Mouse (Mus musculus): Measurements from ENCODE around the gene Rimbp2. TPM values are rescaled to one million over a fixed set of nuclear protein-coding genes. Genes with fewer than 3 reads are reported as not detected.

Gene Rimbp2
- total RNA-seq, 4 experiments from 2014 or later = 0.12 TPM; not detected in 3

DNA sequence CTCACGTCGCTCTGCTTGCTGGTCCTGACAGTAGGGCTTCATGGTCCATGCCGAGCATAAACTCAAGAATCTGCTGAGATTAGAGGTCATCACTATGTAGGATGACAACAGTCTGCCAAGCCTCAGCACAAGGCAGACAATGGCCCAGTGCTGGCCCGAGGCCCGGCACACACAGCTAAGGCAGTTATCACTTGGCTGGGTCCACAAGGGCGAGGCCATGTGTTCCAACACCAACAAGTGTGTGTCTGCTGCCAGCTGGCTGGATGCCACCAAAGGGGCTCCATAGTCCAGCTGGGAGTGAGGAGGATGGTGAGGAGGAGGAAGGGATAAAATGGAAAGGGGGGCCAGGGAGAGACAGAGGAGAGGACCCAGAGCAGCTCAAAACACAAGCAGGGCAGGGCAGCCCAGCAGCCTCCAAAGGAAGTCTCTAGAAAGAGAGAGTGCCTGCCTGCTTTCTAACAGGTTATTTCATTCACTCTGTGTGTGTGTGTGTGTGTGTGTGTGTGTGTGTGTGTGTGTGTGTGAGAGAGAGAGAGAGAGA lies 17.9 kb downstream of the Rimbp2 start:
- DNase-seq (ENCODE audit: low spot score in 2 of 2) = no peak

DNA sequence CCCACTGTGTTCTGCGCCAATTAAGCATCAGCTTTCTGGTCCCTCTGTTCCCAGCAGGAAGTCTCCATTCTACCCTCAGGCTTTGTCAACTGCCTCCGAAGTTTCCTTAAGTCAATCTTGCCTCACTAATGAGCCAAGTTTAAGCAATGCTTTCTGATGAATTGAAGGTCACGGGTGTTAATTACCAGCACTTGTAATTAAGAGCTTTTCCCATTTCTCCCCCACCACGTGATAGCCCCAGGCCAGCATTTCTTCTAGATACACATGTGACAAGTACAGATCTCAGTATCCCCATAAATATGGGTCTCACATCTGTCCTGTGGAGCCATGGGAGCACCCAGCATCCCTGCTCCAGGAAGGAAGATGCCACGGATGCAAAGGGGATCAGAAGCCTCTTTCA lies 20.5 kb downstream of the Rimbp2 start:
- no peak for DNase-seq (ENCODE audit: low spot score in 2 of 2)

GRCm38 (mm10) chr5:128925073-128925472 lies 28.2 kb downstream of the Rimbp2 start:
- DNase-seq (ENCODE audit: low spot score in 2 of 2) = no peak

GRCm38 (mm10) chr5:128920112-128920511 lies 33.2 kb downstream of the Rimbp2 start:
- no peak for DNase-seq (ENCODE audit: low spot score in 2 of 2)

DNA sequence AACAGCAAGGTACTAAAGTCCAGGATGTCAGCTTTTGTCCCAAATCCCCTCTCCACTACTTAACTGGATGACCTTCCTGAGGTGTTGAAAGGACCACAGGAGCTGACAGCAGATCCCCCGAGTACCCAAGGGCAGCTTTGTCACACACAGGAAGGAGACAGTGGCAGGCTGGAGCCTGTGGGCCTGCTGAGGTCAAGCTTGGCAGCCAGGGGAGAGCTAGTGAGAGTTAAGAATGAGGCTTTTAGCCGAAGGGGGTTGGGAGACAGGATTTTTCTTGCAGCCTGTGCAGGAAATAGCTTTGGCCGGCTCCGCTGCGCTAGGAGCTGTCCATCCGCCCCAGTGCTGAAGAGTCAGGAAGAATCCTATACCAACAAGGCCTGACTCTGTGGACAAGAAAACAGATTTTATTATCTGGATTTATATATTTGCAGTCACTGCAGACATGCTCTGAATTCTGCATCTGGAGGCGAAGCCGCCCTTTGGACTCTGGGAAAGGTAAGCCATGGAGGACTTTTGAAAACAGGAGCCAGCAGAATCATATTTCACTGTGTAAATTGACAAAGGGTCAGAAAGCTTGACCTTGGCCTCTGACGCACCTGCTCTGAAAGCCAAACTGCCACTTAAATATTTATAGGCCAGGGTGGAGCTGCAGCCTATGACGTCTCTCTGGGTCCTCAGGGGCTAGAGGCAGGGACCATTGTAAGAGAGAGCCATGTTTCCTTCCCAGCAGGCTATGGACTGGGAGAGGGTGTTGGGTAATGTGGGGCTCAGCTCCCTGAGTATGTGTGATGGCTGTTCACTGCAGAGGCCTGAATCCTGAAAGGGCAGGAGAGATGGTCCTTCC lies 35.9 kb downstream of the Rimbp2 start:
- no peak for DNase-seq (ENCODE audit: low spot score in 2 of 2)

GRCm38 (mm10) chr5:128913820-128914219 lies 39.5 kb downstream of the Rimbp2 start:
- no peak for DNase-seq (ENCODE audit: low spot score in 2 of 2)

GRCm38 (mm10) chr5:128912374-128912773 lies 40.9 kb downstream of the Rimbp2 start:
- no peak for DNase-seq (ENCODE audit: low spot score in 2 of 2)

DNA sequence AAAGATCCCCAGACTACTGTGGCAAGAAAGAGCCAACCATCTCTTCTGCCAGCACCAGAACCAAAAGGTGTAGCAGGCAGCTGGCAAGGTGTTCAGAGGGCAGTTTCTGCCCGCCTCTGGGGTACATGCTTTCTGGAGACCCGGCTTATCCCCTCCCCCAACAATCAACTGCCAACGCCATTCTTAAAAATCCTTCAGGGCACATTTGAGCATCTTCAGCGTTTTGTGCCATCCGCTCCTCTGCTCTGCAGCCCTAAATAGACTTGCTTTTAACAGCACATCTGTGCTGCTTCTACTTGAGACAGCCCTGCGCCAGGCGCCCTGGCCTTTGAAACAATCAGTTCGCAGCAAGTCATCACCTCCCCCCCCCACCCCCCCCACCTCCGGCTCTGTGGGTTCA lies 41.7 kb downstream of the Rimbp2 start:
- DNase-seq (ENCODE audit: low spot score in 2 of 2) = no peak

- no peak for DNase-seq (ENCODE audit: low spot score in 2 of 2)
These were observed 49.2 kb downstream of the Rimbp2 start for GRCm38 (mm10) chr5:128904113-128904512.

DNA sequence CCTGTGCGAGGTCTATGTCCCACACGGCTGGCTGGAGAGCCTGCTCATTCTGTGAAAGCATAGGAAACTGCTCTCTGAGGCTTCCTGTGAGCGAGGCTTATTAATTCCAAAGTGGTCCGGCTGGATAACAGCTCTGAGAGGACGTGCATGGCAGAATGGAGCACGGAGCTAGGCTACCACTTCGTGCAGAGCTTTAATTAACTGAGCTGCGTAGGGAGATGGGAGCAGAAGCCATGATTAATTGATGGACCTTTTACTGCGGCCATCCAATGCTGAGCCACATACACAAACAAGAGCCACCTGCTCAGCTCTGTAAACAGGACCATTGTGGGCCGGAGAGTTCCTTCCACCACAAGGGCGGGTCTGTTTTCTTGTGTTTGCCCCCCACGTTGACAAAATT lies 50.2 kb downstream of the Rimbp2 start:
- no peak for DNase-seq (ENCODE audit: low spot score in 2 of 2)

DNA sequence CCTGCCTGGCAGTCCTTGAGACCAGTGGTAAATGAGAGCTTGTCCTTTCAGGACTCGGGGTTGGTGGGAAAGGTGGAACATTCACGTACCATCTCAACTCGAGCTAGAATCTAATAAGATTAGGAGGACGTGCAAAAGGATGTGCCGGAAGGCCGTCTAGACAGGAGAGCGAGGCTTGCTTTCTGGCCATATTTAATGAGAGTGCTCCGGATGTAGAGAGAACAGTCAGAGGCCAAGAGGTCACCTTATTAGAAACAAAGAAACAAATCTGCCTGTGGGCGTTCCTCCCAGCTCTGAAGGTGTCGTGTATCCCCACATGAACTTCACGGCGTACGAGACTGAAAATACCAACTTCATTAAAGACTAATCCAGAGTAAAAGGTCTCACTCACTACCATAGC lies 53.3 kb downstream of the Rimbp2 start:
- no peak for DNase-seq (ENCODE audit: low spot score in 2 of 2)

- DNase-seq (ENCODE audit: low spot score in 2 of 2) = no peak
These were observed 58.4 kb downstream of the Rimbp2 start for GRCm38 (mm10) chr5:128894921-128895320.

GRCm38 (mm10) chr5:128887546-128887945 lies 65.7 kb downstream of the Rimbp2 start:
- DNase-seq (ENCODE audit: low spot score in 2 of 2) = no peak

DNA sequence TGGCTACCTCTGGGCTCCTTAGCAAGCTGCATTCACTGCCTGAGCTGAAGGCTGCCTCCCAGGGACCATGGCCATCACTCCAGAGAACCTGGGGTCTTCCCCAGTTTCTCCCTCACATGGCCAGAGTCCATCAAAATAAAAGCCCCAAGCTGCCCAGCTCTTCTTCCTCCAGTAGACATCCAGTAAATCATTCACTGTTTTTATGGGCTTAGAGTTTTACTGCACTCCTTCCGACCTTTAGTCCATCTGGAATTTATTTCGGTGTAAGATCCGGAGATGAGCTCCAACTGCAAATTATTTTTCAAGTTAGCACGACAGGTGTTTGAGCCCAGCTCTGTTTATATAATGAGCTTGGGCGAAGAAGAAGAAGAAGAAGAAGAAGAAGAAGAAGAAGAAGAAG lies 69.0 kb downstream of the Rimbp2 start:
- no peak for DNase-seq (ENCODE audit: low spot score in 2 of 2)

DNA sequence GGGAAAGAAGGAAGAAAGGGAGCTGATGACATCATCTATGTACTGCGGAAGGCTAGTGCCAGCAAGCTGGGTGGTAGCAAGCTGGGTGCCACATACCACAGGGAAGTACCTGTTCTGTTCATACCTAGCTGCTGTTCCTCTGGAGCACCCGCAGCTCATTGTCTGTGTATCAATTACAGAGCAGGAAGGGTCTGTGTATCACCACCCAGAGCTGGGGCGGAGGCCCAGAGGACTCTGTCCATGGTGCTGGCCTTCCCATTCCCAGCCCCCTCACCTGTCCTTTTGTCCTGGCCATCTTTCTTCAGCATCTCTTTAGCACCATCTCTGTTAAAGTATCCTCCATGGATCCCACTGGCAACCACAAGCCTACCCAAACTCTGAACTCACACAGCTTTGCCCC lies 74.2 kb downstream of the Rimbp2 start:
- DNase-seq (ENCODE audit: low spot score in 2 of 2) = no peak

- DNase-seq (ENCODE audit: low spot score in 2 of 2) = no peak
These were observed 75.8 kb downstream of the Rimbp2 start for GRCm38 (mm10) chr5:128877425-128878035.

- DNase-seq (ENCODE audit: low spot score in 2 of 2) = no peak
These were observed 81.6 kb downstream of the Rimbp2 start for GRCm38 (mm10) chr5:128871706-128872105.

- DNase-seq (ENCODE audit: low spot score in 2 of 2) = no peak
These were observed 86.5 kb downstream of the Rimbp2 start for GRCm38 (mm10) chr5:128866811-128867210.

- DNase-seq (ENCODE audit: low spot score in 2 of 2) = no peak
These were observed 87.0 kb downstream of the Rimbp2 start for GRCm38 (mm10) chr5:128866291-128866690.

GRCm38 (mm10) chr5:128863497-128863896 lies 89.8 kb downstream of the Rimbp2 start:
- DNase-seq (ENCODE audit: low spot score in 2 of 2) = no peak

GRCm38 (mm10) chr5:128860907-128861306 lies 92.4 kb downstream of the Rimbp2 start:
- no peak for DNase-seq (ENCODE audit: low spot score in 2 of 2)

GRCm38 (mm10) chr5:128852791-128853190 lies 100.5 kb downstream of the Rimbp2 start:
- no peak for DNase-seq (ENCODE audit: low spot score in 2 of 2)

- DNase-seq (ENCODE audit: low spot score in 2 of 2) = no peak
These were observed 105.5 kb downstream of the Rimbp2 start for GRCm38 (mm10) chr5:128847806-128848205.
